Mouse (Mus musculus): Measurements from ENCODE around the gene Akr1b7. TPM values are rescaled to one million over a fixed set of nuclear protein-coding genes. Genes with fewer than 3 reads are reported as not detected.

Gene Akr1b7
- not detected for polyA plus RNA-seq (2014; fragmentation: Illumina TruSeq; extraction: RNeasy Lipid Tissue Mini Kit (QIAGEN cat#74804))

DNA sequence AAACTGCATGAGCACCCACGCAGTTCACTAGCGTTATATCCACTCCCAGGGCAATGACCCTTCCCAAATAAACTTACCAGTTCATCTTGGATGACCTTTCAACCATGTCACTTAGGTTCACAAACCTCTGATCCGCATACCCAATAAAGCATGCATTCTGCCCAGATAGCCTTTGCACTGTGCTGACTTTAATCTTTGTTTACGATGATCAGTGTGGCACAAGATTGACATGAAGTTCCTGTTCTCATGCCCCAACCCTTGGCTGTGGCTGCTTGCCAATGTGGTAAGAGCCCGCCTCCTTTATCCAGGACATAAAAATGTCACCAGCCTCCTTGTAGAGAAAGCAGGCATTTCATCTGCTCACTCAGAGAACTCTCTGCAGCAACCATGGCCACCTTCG, at the start of gene Akr1b7:
Gene Akr1b7 (plus strand): TSS at position 312 of the 400 bp plus-strand sequence.

DNA sequence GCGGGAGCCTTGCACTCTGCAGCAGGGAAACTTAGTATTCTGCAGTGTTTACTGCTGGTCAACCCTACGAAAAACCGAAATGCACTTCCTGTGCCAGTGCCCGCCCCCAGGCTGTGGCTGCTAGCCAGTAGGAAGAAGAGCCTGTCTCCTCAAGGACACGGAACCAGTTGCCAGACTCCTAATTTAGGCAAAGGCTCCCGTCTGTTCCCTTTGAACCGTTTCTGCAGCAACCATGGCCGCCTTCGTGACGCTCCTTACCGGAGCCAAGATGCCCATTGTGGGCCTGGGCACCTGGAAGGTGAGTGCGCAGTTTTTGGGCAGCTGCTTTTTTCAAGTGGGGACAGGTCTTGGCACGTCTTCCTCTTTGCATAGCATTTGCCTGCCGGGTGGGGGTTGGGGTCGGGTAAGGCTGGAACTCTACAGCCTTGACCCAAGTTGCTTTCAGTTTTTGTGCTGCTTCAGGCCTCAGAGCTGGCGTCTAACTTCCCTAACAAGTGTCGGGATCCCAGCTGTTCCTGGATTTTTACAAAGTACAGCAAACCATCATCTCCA, 27.9 kb upstream of the Akr1b7 start, which contains the start of gene Akr1b10:
Gene Akr1b10 (plus strand): TSS at position 109 of the 552 bp plus-strand sequence.

Other genes with a start within 250 kb of the Akr1b7 start
- 23.4 TPM for gene Slc35b4, start 235.2 kb upstream of the Akr1b7 start, polyA plus RNA-seq (2014; fragmentation: Illumina TruSeq; extraction: RNeasy Lipid Tissue Mini Kit (QIAGEN cat#74804))
- 170 TPM for gene Akr1b3, start 94.9 kb upstream of the Akr1b7 start, polyA plus RNA-seq (2014; fragmentation: Illumina TruSeq; extraction: RNeasy Lipid Tissue Mini Kit (QIAGEN cat#74804))
- gene Akr1b8, start 58.2 kb upstream of the Akr1b7 start, polyA plus RNA-seq (2014; fragmentation: Illumina TruSeq; extraction: RNeasy Lipid Tissue Mini Kit (QIAGEN cat#74804)) = 9.5 TPM
- gene Akr1b10, start 28.1 kb upstream of the Akr1b7 start, polyA plus RNA-seq (2014; fragmentation: Illumina TruSeq; extraction: RNeasy Lipid Tissue Mini Kit (QIAGEN cat#74804)) = 31.5 TPM
- 40.6 TPM for gene Bpgm, start 63.9 kb downstream of the Akr1b7 start, polyA plus RNA-seq (2014; fragmentation: Illumina TruSeq; extraction: RNeasy Lipid Tissue Mini Kit (QIAGEN cat#74804))
- gene Cald1, start 186.2 kb downstream of the Akr1b7 start, polyA plus RNA-seq (2014; fragmentation: Illumina TruSeq; extraction: RNeasy Lipid Tissue Mini Kit (QIAGEN cat#74804)) = 809 TPM

Data from ovary, adult 10 weeks (tissue).